Mouse (Mus musculus) hindbrain, embryonic 10.5 days (tissue): Measurements from ENCODE around the gene Zfp428. TPM values are rescaled to one million over a fixed set of nuclear protein-coding genes. Genes with fewer than 3 reads are reported as not detected.
A peak's percentile ranks its signal among the peaks of the same experiment; 100 is the strongest.
"Not testable (repeated sequence)": the region's sequence is repeated elsewhere in the genome, so short reads cannot be mapped to it uniquely, and the experiment has no call there.

Experiments used
- DNase-seq: peaks from one replicate; pipeline ENCODE4 v3.0.0-alpha.2; 2017; ENCODE audit warnings: low spot score
- H3K27ac ChIP-seq: fragments of 300-500 bp; sonication (generic); 2 replicates; pipeline ENCODE4 v1.5.1; 2016; ENCODE audit warnings: mild to moderate bottlenecking, moderate library complexity
- H3K27me3 ChIP-seq: fragments of 300-500 bp; sonication (generic); 2 replicates; pipeline ENCODE4 v1.6.1; 2016; ENCODE audit warnings: mild to moderate bottlenecking; ENCODE audit not compliant: poor library complexity, insufficient read depth, severe bottlenecking
- H3K36me3 ChIP-seq: fragments of 300-500 bp; sonication (generic); 2 replicates; pipeline ENCODE4 v1.6.1; 2016; ENCODE audit warnings: mild to moderate bottlenecking, moderate library complexity
- H3K4me1 ChIP-seq: fragments of 300-500 bp; sonication (generic); replicated peaks from 2 replicates; pipeline ENCODE4 v1.6.1; 2016; ENCODE audit warnings: mild to moderate bottlenecking
- H3K4me3 ChIP-seq: fragments of 300-500 bp; sonication (generic); 2 replicates; pipeline ENCODE4 v1.5.1; 2016; ENCODE audit warnings: mild to moderate bottlenecking, moderate library complexity
- H3K9me3 ChIP-seq: fragments of 300-500 bp; sonication (generic); 2 replicates; pipeline ENCODE4 v1.6.1; 2016; ENCODE audit warnings: mild to moderate bottlenecking, moderate library complexity
- WGBS: fragments of 180-500 bp; shearing (Covaris S2); methylation state at CpG from one replicate; pipeline ENCODE4 v1.1.7; 2016; 5-methylcytosine and 5-hydroxymethylcytosine counted together
- polyA plus RNA-seq: library from polyadenylated mRNA; unstranded; fragments of >200 nt; fragmentation: Nextera tagmentation; extraction: Ambion mirVana; gene quantifications from 2 replicates; pipeline ENCODE4 v1.2.1, GENCODE M21; 2016

Zfp428 gene
- polyA plus RNA-seq, 1 experiment from 2014 or later, result 150 TPM

DNA sequence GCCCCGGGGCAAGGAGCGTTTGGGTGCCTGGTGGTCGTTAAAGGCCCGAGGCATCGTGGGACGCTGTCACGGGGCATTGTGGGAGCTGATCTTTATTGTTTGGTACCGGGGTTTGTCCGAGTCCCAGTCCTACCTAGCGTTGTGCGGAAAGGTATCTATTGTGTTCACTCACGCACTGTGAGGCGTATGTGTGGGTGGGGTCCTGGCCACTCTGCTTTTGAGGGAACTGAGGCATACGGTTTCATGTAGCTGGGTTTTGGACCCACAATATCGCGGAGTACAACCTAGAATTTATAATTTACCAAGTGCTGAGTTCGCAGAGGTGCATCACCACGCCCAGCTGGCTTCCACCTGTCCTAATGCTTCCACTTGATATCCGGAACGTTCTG, 914 bp downstream of the Zfp428 start:
- Histone ChIP-seq H3K36me3 (peaks cover 36% of the 10 kb centered on the region), H3K4me3 (peak overlapping the region; percentile 77), H3K4me1 (peaks cover 49% of the 10 kb centered on the region), H3K9me3 (no peaks in the 10 kb centered on the region), H3K27me3 (peaks cover 7% of the 10 kb centered on the region; the same call in 1 of the 2 replicates), H3K27ac (peak overlapping the region; percentile 100)
- WGBS, result 2% methylated on average over 20 of the region's 20 CpGs
- no peak for DNase-seq

DNA sequence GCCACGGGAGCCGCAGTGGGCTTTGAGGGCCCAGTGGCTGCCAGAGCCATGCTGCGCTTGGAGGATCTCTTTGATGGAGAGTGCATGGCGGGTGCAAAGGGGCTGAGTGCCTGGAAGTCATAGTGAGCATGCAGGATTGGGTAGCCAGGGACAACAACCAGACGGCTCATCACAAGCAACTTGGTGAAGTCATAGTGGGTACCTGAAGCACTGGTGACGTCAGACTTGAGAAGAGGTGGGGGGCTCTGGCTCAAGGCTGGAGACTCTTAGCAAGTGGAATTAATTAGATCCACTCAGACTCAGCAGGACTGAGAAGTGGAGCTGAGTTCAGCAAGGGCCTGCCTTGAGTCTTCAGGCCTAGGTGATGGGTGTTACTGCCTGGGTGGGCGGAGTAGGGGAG, 5.5 kb downstream of the Zfp428 start, which contains the start of gene AC161166.1:
Gene AC161166.1, minus strand, starts transcription at position 101 of the 400 bp plus-strand sequence.
- Histone ChIP-seq H3K4me3 (no peak within 1 kb of the TSS), H3K9me3 (no peaks in the 10 kb centered on the region), H3K4me1 (peaks cover 13% of the 10 kb centered on the region), H3K27me3 (no peaks in the 10 kb centered on the region), H3K36me3 (peaks cover 72% of the 10 kb centered on the region), H3K27ac (no peak within 1 kb of the TSS)
- no peak for DNase-seq
- 92% methylated on average over 7 of the region's 7 CpGs for whole genome bisulfite sequencing

DNA sequence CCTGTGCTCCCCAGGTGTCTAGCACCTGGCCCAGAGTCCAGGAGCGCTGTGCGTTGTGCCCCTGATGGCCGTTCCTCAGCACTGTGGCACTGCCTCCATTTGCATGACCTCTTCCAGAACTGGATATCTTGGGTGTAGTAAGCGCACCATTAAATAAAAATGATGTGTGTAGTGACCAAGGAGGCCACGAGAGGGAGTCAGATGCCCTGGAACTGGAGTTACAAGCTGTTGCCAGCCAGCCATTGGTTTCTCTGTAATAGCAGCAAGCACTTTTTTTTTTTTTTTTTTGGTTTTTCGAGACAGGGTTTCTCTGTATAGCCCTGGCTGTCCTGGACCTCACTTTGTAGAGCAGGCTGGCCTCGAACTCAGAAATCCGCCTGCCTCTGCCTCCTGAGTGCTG, 9.5 kb downstream of the Zfp428 start:
- WGBS, result 61% methylated on average over 8 of the region's 8 CpGs
- H3K9me3 ChIP-seq, DNase-seq, H3K27ac ChIP-seq, H3K4me1 ChIP-seq, H3K27me3 ChIP-seq, H3K4me3 ChIP-seq: not testable (repeated sequence)
- peaks cover 75% of the 10 kb centered on the region for H3K36me3 ChIP-seq

GRCm38 (mm10) chr7:24517077-24517476, 10.3 kb downstream of the Zfp428 start:
- WGBS, result 39% methylated on average over 5 of the region's 5 CpGs
- no peak overlapping the region for H3K27ac ChIP-seq
- H3K9me3 ChIP-seq, result no peaks in the 10 kb centered on the region
- no peak overlapping the region for H3K4me3 ChIP-seq
- H3K36me3 ChIP-seq, result peaks cover 67% of the 10 kb centered on the region
- DNase-seq, result no peak
- H3K27me3 ChIP-seq, result no peaks in the 10 kb centered on the region
- no peaks in the 10 kb centered on the region for H3K4me1 ChIP-seq

DNA sequence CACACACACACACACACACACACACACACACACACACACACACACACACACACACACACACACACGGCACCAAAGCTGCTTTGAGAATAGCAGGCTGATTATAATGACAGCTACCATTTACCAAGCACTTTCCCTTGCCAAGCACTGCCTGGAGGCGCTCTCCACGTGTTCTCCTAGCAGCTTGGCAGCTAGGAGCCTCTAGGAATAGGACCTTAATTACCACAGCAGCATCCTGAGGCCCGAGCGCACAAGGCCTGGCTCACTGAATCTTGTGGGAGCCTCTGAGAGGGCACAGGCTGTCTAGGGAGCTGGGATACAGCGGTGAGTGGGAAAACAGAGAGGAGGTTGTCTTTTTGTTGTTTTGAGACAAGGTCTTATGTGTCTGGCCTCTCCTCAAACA, 10.8 kb downstream of the Zfp428 start:
- Histone ChIP-seq H3K36me3 (peaks cover 62% of the 10 kb centered on the region), H3K27me3 (no peaks in the 10 kb centered on the region), H3K9me3 (no peaks in the 10 kb centered on the region), H3K4me1 (no peaks in the 10 kb centered on the region), H3K27ac (no peak overlapping the region), H3K4me3 (no peak overlapping the region)
- 56% methylated on average over 6 of the region's 6 CpGs for WGBS
- DNase-seq, result no peak

- no peak overlapping the region for H3K27ac ChIP-seq
- H3K27me3 ChIP-seq, result no peaks in the 10 kb centered on the region
- 45% methylated on average over 3 of the region's 3 CpGs for WGBS
- peaks cover 48% of the 10 kb centered on the region for H3K36me3 ChIP-seq
- no peaks in the 10 kb centered on the region for H3K4me1 ChIP-seq
- H3K9me3 ChIP-seq, result no peaks in the 10 kb centered on the region
- no peak for DNase-seq
- H3K4me3 ChIP-seq, result no peak overlapping the region
Observed at GRCm38 (mm10) chr7:24519130-24519529, 12.3 kb downstream of the Zfp428 start.

GRCm38 (mm10) chr7:24520054-24520453, 13.2 kb downstream of the Zfp428 start:
- not testable (repeated sequence) for H3K4me3 ChIP-seq, H3K27ac ChIP-seq, H3K9me3 ChIP-seq, DNase-seq, H3K27me3 ChIP-seq, H3K4me1 ChIP-seq
- 90% methylated on average over 10 of the region's 10 CpGs for WGBS
- peaks cover 39% of the 10 kb centered on the region for H3K36me3 ChIP-seq

DNA sequence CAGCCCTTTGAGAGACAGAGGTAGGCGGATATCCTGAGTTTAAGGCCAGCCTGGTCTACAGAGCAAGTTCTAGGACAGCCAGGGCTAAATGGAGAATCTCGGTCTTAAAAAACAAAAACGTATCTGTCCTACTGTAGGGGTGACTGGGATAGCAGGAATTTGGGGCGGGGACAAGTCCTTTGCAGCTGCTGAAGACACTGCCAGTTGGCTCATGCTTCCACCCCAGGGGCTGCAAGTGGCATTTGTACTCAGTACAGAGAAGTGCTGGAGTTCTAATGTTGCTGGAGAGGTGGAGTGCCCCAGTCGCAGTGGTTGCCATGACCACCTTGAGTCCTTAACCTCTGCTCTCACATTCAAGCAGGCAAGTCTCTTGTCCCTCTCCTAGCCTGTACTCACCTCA, 16.0 kb downstream of the Zfp428 start:
- no peaks in the 10 kb centered on the region for H3K9me3 ChIP-seq
- no peak for DNase-seq
- peaks cover 11% of the 10 kb centered on the region for H3K36me3 ChIP-seq
- no peak overlapping the region for H3K4me3 ChIP-seq
- H3K27me3 ChIP-seq, result no peaks in the 10 kb centered on the region
- WGBS, result 62% methylated on average over 5 of the region's 5 CpGs
- no peak overlapping the region for H3K27ac ChIP-seq
- no peaks in the 10 kb centered on the region for H3K4me1 ChIP-seq

DNA sequence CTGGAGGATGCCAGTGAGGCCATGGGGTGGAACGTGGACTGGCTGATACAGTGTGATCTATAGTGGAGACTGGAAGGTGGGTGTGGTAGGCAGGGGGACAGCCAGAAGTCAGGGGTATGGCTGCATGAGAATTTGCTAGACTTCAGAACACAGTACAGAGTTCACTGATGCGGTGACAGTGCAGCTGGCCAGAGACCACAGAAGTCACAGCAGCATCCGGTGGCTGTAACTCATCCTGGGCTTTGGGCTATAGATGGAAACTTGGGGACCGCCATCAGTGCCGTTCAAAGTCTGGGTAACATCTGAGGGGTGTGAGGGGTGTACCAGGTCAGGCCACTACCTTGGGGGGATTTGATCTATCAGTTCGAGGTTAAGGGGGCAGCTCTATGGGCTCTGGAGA, 16.9 kb downstream of the Zfp428 start:
- Histone ChIP-seq H3K9me3 (no peaks in the 10 kb centered on the region), H3K36me3 (peaks cover 2% of the 10 kb centered on the region), H3K4me3 (no peak overlapping the region), H3K27ac (no peak overlapping the region), H3K4me1 (no peaks in the 10 kb centered on the region), H3K27me3 (no peaks in the 10 kb centered on the region)
- no peak for DNase-seq
- 85% methylated on average over 6 of the region's 6 CpGs for WGBS

DNA sequence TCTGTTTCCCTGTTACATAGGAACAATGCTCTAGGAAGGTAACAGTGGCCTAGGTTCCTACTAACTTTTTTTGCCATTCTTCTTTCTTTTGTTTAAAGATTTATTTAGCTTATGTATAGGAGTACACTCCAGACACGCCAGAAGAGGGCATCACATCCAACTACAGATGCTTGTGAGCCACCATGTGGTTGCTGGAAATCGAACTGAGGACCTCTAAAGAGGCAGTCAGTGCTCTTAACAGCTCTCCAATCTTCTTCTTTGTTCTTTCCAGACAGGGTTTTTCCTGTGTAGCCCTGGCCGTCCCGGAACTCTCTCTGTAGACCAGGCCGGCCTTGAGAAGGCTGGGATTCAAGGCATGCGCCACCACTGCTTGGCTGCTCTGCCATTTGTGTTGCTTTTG, 18.2 kb downstream of the Zfp428 start:
- no peak for DNase-seq
- WGBS, result 80% methylated on average over 6 of the region's 6 CpGs
- Histone ChIP-seq H3K27ac (no peak overlapping the region), H3K27me3 (no peaks in the 10 kb centered on the region), H3K9me3 (no peaks in the 10 kb centered on the region), H3K36me3 (no peaks in the 10 kb centered on the region), H3K4me1 (peaks cover 9% of the 10 kb centered on the region), H3K4me3 (no peak overlapping the region)

GRCm38 (mm10) chr7:24525686-24526420, 19.0 kb downstream of the Zfp428 start:
- Histone ChIP-seq H3K27ac (no peak overlapping the region), H3K9me3 (no peaks in the 10 kb centered on the region), H3K36me3 (no peaks in the 10 kb centered on the region), H3K27me3 (no peaks in the 10 kb centered on the region), H3K4me3 (no peak overlapping the region), H3K4me1 (peaks cover 12% of the 10 kb centered on the region)
- WGBS, result 92% methylated on average over 12 of the region's 12 CpGs
- DNase-seq, result no peak

DNA sequence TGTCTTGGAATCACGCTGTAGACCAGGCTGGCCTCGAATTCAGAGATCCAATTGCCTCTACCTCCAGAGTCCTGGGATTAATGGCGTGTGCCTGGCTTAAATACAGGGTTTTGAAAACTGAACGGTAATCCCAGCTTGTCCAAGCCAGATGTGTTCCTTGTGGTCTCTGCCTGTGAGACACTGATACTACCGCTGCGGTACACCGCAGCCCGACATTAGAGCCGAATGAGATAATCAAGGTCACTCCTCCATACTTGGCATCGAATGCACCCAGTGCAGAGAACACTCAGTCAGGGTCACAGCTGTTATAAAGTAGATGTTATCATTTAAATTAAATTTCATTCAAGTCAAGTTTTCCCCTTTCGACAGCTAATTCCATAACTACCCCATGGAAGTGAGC, 22.1 kb downstream of the Zfp428 start:
- Histone ChIP-seq H3K27me3 (peaks cover 20% of the 10 kb centered on the region), H3K9me3 (no peaks in the 10 kb centered on the region), H3K36me3 (peaks cover 10% of the 10 kb centered on the region), H3K4me3 (no peak overlapping the region), H3K4me1 (peaks cover 38% of the 10 kb centered on the region), H3K27ac (no peak overlapping the region)
- DNase-seq, result no peak
- 94% methylated on average over 11 of the region's 11 CpGs for WGBS

DNA sequence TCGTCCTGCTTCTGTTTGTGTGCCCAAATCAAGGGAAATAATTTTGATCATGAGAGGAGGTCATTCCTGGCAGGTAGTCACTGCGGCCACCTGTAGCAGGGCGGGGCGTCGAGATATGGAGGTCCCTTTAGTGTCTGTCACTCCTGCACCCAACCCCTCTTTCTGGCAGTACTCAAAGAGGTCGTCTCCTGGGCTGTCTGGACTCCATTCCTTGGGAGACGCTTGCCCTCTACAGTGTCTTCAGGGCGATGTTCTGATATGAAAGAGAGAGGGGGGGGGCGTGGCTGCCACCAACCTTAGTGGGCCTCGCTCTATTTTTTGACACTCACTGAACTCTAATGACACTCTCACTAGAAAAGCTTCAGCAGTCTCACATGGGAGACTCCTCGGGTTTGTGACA, 22.8 kb downstream of the Zfp428 start:
- peaks cover 27% of the 10 kb centered on the region for H3K27me3 ChIP-seq
- peaks cover 18% of the 10 kb centered on the region for H3K36me3 ChIP-seq
- H3K9me3 ChIP-seq, result no peaks in the 10 kb centered on the region
- H3K4me1 ChIP-seq, result peaks cover 43% of the 10 kb centered on the region
- peak overlapping the region; percentile 67 for H3K4me3 ChIP-seq
- peak overlapping the region; percentile 90 for H3K27ac ChIP-seq
- DNase-seq, result no peak
- 59% methylated on average over 11 of the region's 11 CpGs for WGBS
